Mouse (Mus musculus) stomach, embryonic 16.5 days (tissue): ENCODE results near the gene Arhgdia. TPM values are rescaled to one million over a fixed set of nuclear protein-coding genes. Genes with fewer than 3 reads are reported as not detected.

Experiments used
- ATAC-seq: fragments of 200-750 bp; cut with Nextera tagmentation; 2 replicates; pipeline ENCODE4 v1.8.0; 2017; ENCODE audit warnings: moderate number of reproducible peaks, moderate TSS enrichment; ENCODE audit not compliant: insufficient read depth, low FRiP score
- H3K27ac ChIP-seq: fragments of 300-500 bp; sonication (generic); 2 replicates; pipeline ENCODE4 v1.5.1; 2014; ENCODE audit warnings: low read length
- H3K27me3 ChIP-seq: fragments of 300-500 bp; sonication (generic); 2 replicates; pipeline ENCODE4 v1.6.1; 2014; ENCODE audit warnings: low read length, control low read depth, mixed read lengths; ENCODE audit not compliant: control insufficient read depth, insufficient read depth
- H3K36me3 ChIP-seq: fragments of 300-500 bp; sonication (generic); 2 replicates; pipeline ENCODE4 v1.6.1; 2014; ENCODE audit warnings: low read length; ENCODE audit not compliant: control insufficient read depth, insufficient read depth
- H3K4me1 ChIP-seq: fragments of 300-500 bp; sonication (generic); 2 replicates; pipeline ENCODE4 v1.6.1; 2014; ENCODE audit warnings: low read length, control low read depth, mixed read lengths; ENCODE audit not compliant: control insufficient read depth, insufficient read depth
- H3K4me2 ChIP-seq: fragments of 300-500 bp; sonication (generic); 2 replicates; pipeline ENCODE4 v1.6.1; 2014; ENCODE audit warnings: low read depth, low read length, mixed read lengths
- H3K4me3 ChIP-seq: fragments of 300-500 bp; sonication (generic); replicated peaks from 2 replicates; pipeline ENCODE4 v1.5.1; 2014; ENCODE audit warnings: mild to moderate bottlenecking, low read length
- H3K9ac ChIP-seq: fragments of 300-500 bp; sonication (generic); 2 replicates; pipeline ENCODE4 v1.6.1; 2014; ENCODE audit warnings: low read length
- H3K9me3 ChIP-seq: fragments of 300-500 bp; sonication (generic); replicated peaks from 2 replicates; pipeline ENCODE4 v1.6.1; 2016; ENCODE audit warnings: low read length, control low read depth; ENCODE audit not compliant: control insufficient read depth
- whole genome bisulfite sequencing: fragments of 180-500 bp; shearing (Covaris S2); extraction: QIAGEN DNeasy Blood & Tissue Kit; methylation state at CpG from one replicate; pipeline ENCODE4 v1.1.7; 2014; 5-methylcytosine and 5-hydroxymethylcytosine counted together
- polyA plus RNA-seq: library from polyadenylated mRNA; unstranded; fragments of >200 nt; fragmentation: Nextera tagmentation; extraction: Ambion mirVana; gene quantifications from 2 replicates; pipeline ENCODE4 v1.2.1, GENCODE M21; 2015

Arhgdia gene
- polyA plus RNA-seq, 1 experiment from 2014 or later, result 543 TPM

GRCm38 (mm10) chr11:120582268-120582981 is 1.0 kb upstream of the Arhgdia start:
- H3K9ac ChIP-seq, result peak overlapping the region; percentile 98
- peaks cover 22% of the 10 kb centered on the region for H3K4me1 ChIP-seq
- WGBS, result 68% methylated on average over 8 of the region's 8 CpGs
- H3K36me3 ChIP-seq, result peaks cover 36% of the 10 kb centered on the region
- no peaks in the 10 kb centered on the region for H3K27me3 ChIP-seq
- 0 out of 2 replicates have a peak, but pooled peaks cover 5% of the 10 kb centered on the region for H3K9me3 ChIP-seq
- peak overlapping the region; percentile 94 for H3K27ac ChIP-seq
- H3K4me2 ChIP-seq, result peak overlapping the region; percentile 96
- H3K4me3 ChIP-seq, result peak overlapping the region; percentile 94
- ATAC-seq, result no peak

GRCm38 (mm10) chr11:120580871-120581331 is 523 bp downstream of the Arhgdia start:
- under 1% methylated on average over 29 of the region's 44 CpGs for WGBS
- Histone ChIP-seq H3K27me3 (no peaks in the 10 kb centered on the region), H3K9me3 (0 out of 2 replicates have a peak, but pooled peaks cover 5% of the 10 kb centered on the region), H3K4me3 (peak overlapping the region; percentile 94), H3K36me3 (peaks cover 31% of the 10 kb centered on the region), H3K4me1 (peaks cover 22% of the 10 kb centered on the region), H3K27ac (peak overlapping the region; percentile 94), H3K9ac (peak overlapping the region; percentile 98), H3K4me2 (peak overlapping the region; percentile 87)
- ATAC-seq, result peak; percentile 54; the same call in 1 of the 2 replicates

GRCm38 (mm10) chr11:120580190-120580589 is 1.2 kb downstream of the Arhgdia start:
- H3K27ac ChIP-seq, result peak overlapping the region; percentile 94
- WGBS, result 51% methylated on average over 7 of the region's 7 CpGs
- H3K4me2 ChIP-seq, result peak overlapping the region; percentile 87
- ATAC-seq, result no peak
- peaks cover 22% of the 10 kb centered on the region for H3K4me1 ChIP-seq
- H3K27me3 ChIP-seq, result no peaks in the 10 kb centered on the region
- H3K4me3 ChIP-seq, result peak overlapping the region; percentile 94
- 0 out of 2 replicates have a peak, but pooled peaks cover 5% of the 10 kb centered on the region for H3K9me3 ChIP-seq
- peak overlapping the region; percentile 98 for H3K9ac ChIP-seq
- H3K36me3 ChIP-seq, result peaks cover 26% of the 10 kb centered on the region

- Histone ChIP-seq H3K4me3 (peak overlapping the region; percentile 94), H3K9me3 (0 out of 2 replicates have a peak, but pooled peaks cover 5% of the 10 kb centered on the region), H3K9ac (peak overlapping the region; percentile 98), H3K36me3 (peaks cover 26% of the 10 kb centered on the region), H3K27me3 (no peaks in the 10 kb centered on the region), H3K27ac (peak overlapping the region; percentile 14; the same call in 1 of the 2 replicates), H3K4me2 (peak overlapping the region; percentile 87), H3K4me1 (peaks cover 24% of the 10 kb centered on the region)
- no peak for ATAC-seq
- WGBS, result 53% methylated on average over 15 of the region's 15 CpGs
Measured at GRCm38 (mm10) chr11:120579316-120580107, 1.9 kb downstream of the Arhgdia start.

- no peaks in the 10 kb centered on the region for H3K27me3 ChIP-seq
- peaks cover 28% of the 10 kb centered on the region for H3K4me1 ChIP-seq
- H3K9ac ChIP-seq, result no peak overlapping the region; the same call in 1 of the 2 replicates
- H3K36me3 ChIP-seq, result peaks cover 22% of the 10 kb centered on the region
- no peak overlapping the region for H3K27ac ChIP-seq
- H3K9me3 ChIP-seq, result 0 out of 2 replicates have a peak, but pooled peaks cover under 1% of the 10 kb centered on the region
- no peak for ATAC-seq
- no peak overlapping the region for H3K4me3 ChIP-seq
- no peak overlapping the region for H3K4me2 ChIP-seq
- WGBS, result 77% methylated on average over 11 of the region's 11 CpGs
Measured at GRCm38 (mm10) chr11:120578694-120579243, 2.7 kb downstream of the Arhgdia start.

DNA sequence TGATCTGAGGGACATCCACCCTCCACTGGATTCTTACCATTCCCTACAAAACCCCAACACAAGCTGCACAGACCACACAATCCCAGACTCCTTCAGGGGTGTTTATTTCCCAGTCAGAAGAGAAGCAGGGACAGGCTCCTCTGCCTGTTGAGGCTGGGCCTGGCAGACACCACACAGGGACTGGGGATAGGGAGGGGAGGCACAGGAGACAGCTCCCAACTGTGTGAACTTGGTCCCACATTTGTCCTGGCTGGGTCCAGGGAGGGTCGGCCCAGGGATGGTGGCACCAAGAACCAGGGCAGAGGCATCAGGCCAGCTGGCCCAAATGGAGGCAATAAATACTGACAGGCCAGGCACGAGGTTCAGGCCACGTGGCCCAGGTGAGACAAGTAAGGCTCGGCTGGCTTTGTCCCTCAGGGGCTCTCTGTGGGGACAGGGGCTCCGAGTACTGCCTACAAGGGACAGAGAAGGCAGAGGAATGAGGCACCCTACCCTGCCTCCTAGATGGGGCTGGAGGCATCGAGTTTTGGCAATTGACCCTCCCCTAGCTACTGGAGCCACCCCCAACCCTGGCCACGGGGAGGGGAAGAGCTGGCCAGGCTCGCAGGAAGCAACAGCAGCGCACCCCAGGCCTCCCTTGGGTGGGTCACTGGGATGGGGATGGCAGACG is 3.3 kb downstream of the Arhgdia start:
- Histone ChIP-seq H3K36me3 (peaks cover 21% of the 10 kb centered on the region), H3K27me3 (no peaks in the 10 kb centered on the region), H3K9me3 (no peaks in the 10 kb centered on the region), H3K4me1 (peaks cover 28% of the 10 kb centered on the region), H3K9ac (no peak overlapping the region; the same call in 1 of the 2 replicates), H3K4me2 (no peak overlapping the region), H3K4me3 (no peak overlapping the region), H3K27ac (no peak overlapping the region)
- WGBS, result 78% methylated on average over 10 of the region's 10 CpGs
- ATAC-seq, result no peak

DNA sequence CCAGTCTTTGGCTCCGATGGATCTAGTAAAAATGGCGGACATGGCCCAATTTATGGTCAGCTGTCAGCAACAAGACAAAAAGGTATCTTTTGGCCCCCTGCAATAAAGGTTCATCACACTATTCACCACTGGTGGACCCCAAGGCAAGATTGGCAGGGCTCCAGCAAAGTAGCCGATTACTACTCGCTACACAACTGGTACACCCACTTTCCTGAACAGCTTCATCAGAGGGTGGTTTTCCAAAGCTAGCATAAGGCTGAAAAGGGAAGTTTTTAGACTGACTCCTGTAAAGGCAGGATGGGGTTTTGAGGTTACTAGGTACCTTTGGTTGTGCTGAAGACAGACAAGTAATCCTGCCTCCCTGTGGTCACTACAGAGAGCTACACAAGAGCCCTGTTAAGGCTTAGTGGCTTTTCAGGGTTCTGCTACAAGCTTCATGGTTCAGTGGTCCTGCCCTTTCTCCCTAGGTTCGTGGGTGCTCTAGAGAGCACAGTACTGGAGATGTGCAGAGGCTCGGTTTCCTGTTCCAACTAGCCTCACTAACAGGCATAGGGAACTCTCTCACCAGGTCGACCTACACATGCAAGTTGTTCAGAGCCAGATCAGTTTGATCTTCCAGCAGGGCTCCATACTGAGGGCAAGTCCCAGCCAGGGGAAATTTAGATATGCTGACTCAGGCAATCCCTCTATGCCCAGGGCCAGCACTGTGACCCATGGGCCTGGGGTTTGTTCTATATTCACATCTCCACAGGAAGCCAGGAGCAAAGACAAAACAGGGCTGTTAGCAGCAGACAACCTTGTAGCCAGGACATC is 4.0 kb downstream of the Arhgdia start:
- H3K27ac ChIP-seq, result no peak overlapping the region
- H3K27me3 ChIP-seq, result no peaks in the 10 kb centered on the region
- WGBS, result 83% methylated on average over 7 of the region's 7 CpGs
- no peak overlapping the region for H3K4me2 ChIP-seq
- peaks cover 21% of the 10 kb centered on the region for H3K36me3 ChIP-seq
- no peak for ATAC-seq
- H3K4me3 ChIP-seq, result no peak overlapping the region
- H3K9me3 ChIP-seq, result no peaks in the 10 kb centered on the region
- H3K4me1 ChIP-seq, result peaks cover 28% of the 10 kb centered on the region
- H3K9ac ChIP-seq, result no peak overlapping the region; the same call in 1 of the 2 replicates
